Mouse (Mus musculus) E14TG2a.4 (cell line): ENCODE measurements at regions not wholly inside any gene's neighbourhood (a gene's known extent, or its start where the extent isn't known, plus 50 kb on each side); places are given as distances from the start of the nearest gene placed in this dataset.
A peak's percentile ranks its signal among the peaks of the same experiment; 100 is the strongest.
"Not testable (repeated sequence)": the region's sequence is repeated elsewhere in the genome, so short reads cannot be mapped to it uniquely, and the experiment has no call there.

ENCODE experiments used
- H3K27me3 ChIP-seq: 2 replicates; pipeline ENCODE4 v1.6.1; 2014; ENCODE audit warnings: low read length, control low read depth; ENCODE audit not compliant: insufficient read depth
- H3K36me3 ChIP-seq: 2 replicates; pipeline ENCODE4 v1.6.1; 2014; ENCODE audit warnings: low read length, control low read depth; ENCODE audit not compliant: insufficient read depth
- H3K4me1 ChIP-seq: replicated peaks from 2 replicates; pipeline ENCODE4 v1.6.1; 2014; ENCODE audit warnings: low read depth, low read length, control low read depth
- H3K4me3 ChIP-seq: replicated peaks from 2 replicates; pipeline ENCODE4 v1.5.1; 2014; ENCODE audit warnings: mild to moderate bottlenecking, low read length
- H3K9me3 ChIP-seq: 2 replicates; pipeline ENCODE4 v1.6.1; 2014; ENCODE audit warnings: low read length, control low read depth
- CTCF ChIP-seq: conservative IDR thresholded peaks from 2 replicates; pipeline ENCODE4 v1.5.1; 2014; ENCODE audit warnings: low read length
- NANOG ChIP-seq: IDR thresholded peaks from 2 replicates; pipeline ENCODE4 v1.6.1; 2014; ENCODE audit warnings: borderline replicate concordance, low read length, mixed read lengths
- POU5F1 ChIP-seq: IDR thresholded peaks from 2 replicates; pipeline ENCODE4 v1.6.1; 2014; ENCODE audit warnings: low read length, borderline replicate concordance

- no peak overlapping the region for H3K4me3 ChIP-seq
- H3K27me3 ChIP-seq: no peaks in the 10 kb centered on the region
- no peaks in the 10 kb centered on the region for H3K4me1 ChIP-seq
- H3K36me3 ChIP-seq: no peaks in the 10 kb centered on the region
- H3K9me3 ChIP-seq: no peaks in the 10 kb centered on the region
- TF ChIP-seq POU5F1: no peak
Measured at GRCm38 (mm10) chr8:96092931-96093330, 204.6 kb upstream of the Got2 start.

- no peaks in the 10 kb centered on the region for H3K4me1 ChIP-seq
- no peaks in the 10 kb centered on the region for H3K9me3 ChIP-seq
- TF ChIP-seq POU5F1 (no peak), CTCF (no peak), NANOG (no peak)
- no peaks in the 10 kb centered on the region for H3K36me3 ChIP-seq
- H3K27me3 ChIP-seq: no peaks in the 10 kb centered on the region
- no peak overlapping the region for H3K4me3 ChIP-seq
Measured at GRCm38 (mm10) chr8:96090231-96090630, 201.9 kb upstream of the Got2 start.

GRCm38 (mm10) chr8:96068306-96068705 is 180.0 kb upstream of the Got2 start:
- H3K4me3 ChIP-seq: no peak overlapping the region
- H3K27me3 ChIP-seq: no peaks in the 10 kb centered on the region
- TF ChIP-seq CTCF: no peak
- TF ChIP-seq NANOG: no peak
- TF ChIP-seq POU5F1: no peak

GRCm38 (mm10) chr8:96047686-96048085 is 159.3 kb upstream of the Got2 start:
- Histone ChIP-seq H3K36me3 (no peaks in the 10 kb centered on the region), H3K4me3 (no peak overlapping the region), H3K4me1 (no peaks in the 10 kb centered on the region), H3K9me3 (no peaks in the 10 kb centered on the region; the same call in 1 of the 2 replicates), H3K27me3 (no peaks in the 10 kb centered on the region)
- no peak for TF ChIP-seq POU5F1

More at GRCm38 (mm10) chr8:96068306-96068705, 180.0 kb upstream of the Got2 start:
- no peaks in the 10 kb centered on the region for H3K4me1 ChIP-seq
- no peaks in the 10 kb centered on the region for H3K36me3 ChIP-seq
- H3K9me3 ChIP-seq: no peaks in the 10 kb centered on the region

GRCm38 (mm10) chr8:96042335-96042734 is 154.0 kb upstream of the Got2 start:
- H3K4me1 ChIP-seq: no peaks in the 10 kb centered on the region
- H3K36me3 ChIP-seq: no peaks in the 10 kb centered on the region
- no peak overlapping the region for H3K4me3 ChIP-seq
- TF ChIP-seq POU5F1 (no peak), CTCF (no peak), NANOG (no peak)
- peaks cover 4% of the 10 kb centered on the region; the same call in 1 of the 2 replicates for H3K27me3 ChIP-seq
- H3K9me3 ChIP-seq: no peaks in the 10 kb centered on the region

GRCm38 (mm10) chr8:96040216-96040615 is 151.9 kb upstream of the Got2 start:
- H3K9me3 ChIP-seq: no peaks in the 10 kb centered on the region
- TF ChIP-seq NANOG (no peak), CTCF (no peak), POU5F1 (no peak)
- no peak overlapping the region for H3K4me3 ChIP-seq
- H3K36me3 ChIP-seq: no peaks in the 10 kb centered on the region
- peaks cover 4% of the 10 kb centered on the region; the same call in 1 of the 2 replicates for H3K27me3 ChIP-seq
- no peaks in the 10 kb centered on the region for H3K4me1 ChIP-seq

- H3K36me3 ChIP-seq, H3K4me3 ChIP-seq, H3K9me3 ChIP-seq, H3K4me1 ChIP-seq, H3K27me3 ChIP-seq: not testable (repeated sequence)
Measured at GRCm38 (mm10) chr8:96018742-96019141, 130.4 kb upstream of the Got2 start.

- H3K4me1 ChIP-seq: no peaks in the 10 kb centered on the region
- H3K4me3 ChIP-seq: no peak overlapping the region
- H3K9me3 ChIP-seq: 0 out of 2 replicates have a peak, but pooled peaks cover 5% of the 10 kb centered on the region
- H3K36me3 ChIP-seq: no peaks in the 10 kb centered on the region
- TF ChIP-seq CTCF (peak; percentile 33), POU5F1 (no peak)
- no peaks in the 10 kb centered on the region for H3K27me3 ChIP-seq
Measured at GRCm38 (mm10) chr8:96012002-96012401, 123.7 kb upstream of the Got2 start.

- H3K4me3 ChIP-seq: no peak overlapping the region
- no peak for TF ChIP-seq POU5F1
- no peak for TF ChIP-seq NANOG
- TF ChIP-seq CTCF: no peak
Measured at GRCm38 (mm10) chr8:95991826-95992463, 103.6 kb upstream of the Got2 start.

More at GRCm38 (mm10) chr8:95991826-95992463, 103.6 kb upstream of the Got2 start:
- H3K27me3 ChIP-seq: peaks cover 7% of the 10 kb centered on the region; the same call in 1 of the 2 replicates
- peaks cover 18% of the 10 kb centered on the region for H3K4me1 ChIP-seq
- no peaks in the 10 kb centered on the region for H3K36me3 ChIP-seq
- H3K9me3 ChIP-seq: 0 out of 2 replicates have a peak, but pooled peaks cover 5% of the 10 kb centered on the region
